Mouse (Mus musculus): ENCODE data around the gene Rab3d.
A peak's percentile ranks its signal among the peaks of the same experiment; 100 is the strongest.
"Not testable (repeated sequence)": the region's sequence is repeated elsewhere in the genome, so short reads cannot be mapped to it uniquely, and the experiment has no call there.

Rab3d gene

GRCm38 (mm10) chr9:21904031-21904430 lies 14.0 kb downstream of the Rab3d start:
- no peak for DNase-seq

DNA sequence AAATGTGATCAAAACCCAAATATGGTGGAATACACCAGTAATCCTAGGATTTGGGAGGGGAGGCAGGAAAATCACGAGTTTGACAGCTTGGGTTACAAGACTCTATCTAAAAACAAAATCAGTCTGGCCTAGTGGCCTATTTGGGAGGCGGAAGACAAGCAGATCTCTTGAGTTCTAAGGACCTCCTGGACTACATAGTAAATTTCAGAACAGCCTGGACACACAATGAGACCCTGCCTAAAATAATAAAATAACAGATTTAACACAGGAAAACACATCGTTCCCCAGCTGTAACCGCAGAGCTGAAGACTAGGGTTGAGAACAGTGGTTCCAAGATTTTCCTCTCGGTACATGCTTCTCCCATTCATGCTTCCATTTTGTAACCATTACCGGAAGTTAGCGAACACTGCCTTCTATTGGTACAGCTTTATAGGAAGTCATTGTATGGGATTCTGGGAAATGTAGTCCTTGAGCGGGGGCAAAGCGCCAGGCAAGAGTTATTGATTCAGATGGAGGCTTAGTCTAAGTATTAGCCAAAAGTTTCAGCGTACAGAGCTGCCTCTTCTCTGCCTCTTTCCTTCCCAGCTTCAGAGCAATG lies 16.7 kb downstream of the Rab3d start:
- peak; percentile 82 to 83 for DNase-seq

DNA sequence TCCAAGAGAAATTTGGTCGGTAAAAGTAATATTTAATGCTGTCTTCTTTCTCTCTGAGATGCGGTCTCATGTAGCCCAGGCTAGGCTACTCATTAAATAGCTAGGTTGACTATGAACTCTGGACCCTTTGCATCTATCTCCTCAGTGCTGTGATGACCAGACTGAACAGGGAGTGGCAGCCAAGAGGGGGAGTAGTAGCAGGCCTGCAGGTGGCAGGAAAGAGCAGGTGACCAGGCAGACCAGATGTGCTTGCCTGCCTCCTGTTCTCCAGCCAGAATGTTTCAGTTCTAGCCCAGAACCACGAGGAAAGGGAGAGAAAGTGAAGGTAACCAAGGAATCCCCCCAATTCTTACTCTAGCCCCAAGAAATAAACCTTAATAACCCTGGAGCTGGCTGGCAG lies 28.8 kb downstream of the Rab3d start:
- DNase-seq: no peak

DNA sequence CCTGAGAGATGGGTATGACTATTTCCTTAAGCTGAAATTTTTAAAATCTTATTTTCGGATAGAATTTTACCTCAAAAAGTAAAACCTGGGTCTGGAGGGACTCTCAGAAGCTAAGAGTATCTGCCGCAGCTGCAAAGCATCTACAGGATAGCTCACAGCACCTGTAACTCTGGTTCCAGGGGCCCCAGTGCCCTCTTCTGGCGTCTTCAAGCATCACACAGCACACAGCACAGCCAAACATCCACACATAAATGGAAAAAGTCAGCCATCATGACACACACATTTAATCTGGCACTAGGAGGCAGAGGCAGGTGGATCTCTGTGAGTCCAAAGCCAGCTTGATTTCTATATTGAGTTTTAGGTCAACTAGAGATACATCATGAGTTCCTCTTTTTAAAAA lies 41.4 kb downstream of the Rab3d start:
- DNase-seq: no peak

- peak; percentile 32 to 47 for DNase-seq
These were observed 45.8 kb downstream of the Rab3d start for GRCm38 (mm10) chr9:21872204-21872603.

DNA sequence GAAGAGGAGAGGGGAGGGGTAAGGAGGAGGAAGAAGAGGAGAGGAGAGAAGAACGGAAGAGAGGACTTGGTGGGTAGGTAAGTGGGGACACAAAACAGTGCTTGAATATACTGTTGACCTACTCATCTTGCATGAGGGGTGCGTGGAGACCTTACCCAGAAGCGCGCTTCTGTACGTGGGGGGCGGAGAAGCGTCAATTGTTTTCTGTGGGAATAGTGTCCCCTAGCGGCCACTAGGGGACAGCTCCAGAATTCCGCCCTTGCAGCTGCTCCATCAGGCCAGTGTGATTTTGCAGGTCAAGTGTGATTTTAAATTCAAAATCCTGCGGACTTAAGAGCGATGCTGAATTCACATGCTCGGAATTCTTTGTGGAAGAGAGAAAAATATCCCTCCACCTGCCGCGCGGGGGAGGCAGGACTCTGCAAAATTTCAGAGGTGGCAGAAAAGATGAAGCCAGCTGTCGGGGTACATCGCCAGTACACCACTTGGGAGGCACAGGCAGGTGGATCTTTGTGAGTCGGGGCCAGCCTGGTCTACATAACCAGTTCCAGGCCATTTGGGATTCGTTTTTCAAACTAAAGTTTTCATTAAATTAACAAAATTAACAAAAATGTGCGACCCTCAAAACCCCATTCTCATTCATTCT lies 47.0 kb downstream of the Rab3d start:
- DNase-seq: peak; percentile 77 to 80

GRCm38 (mm10) chr9:21869290-21869689 lies 48.7 kb downstream of the Rab3d start:
- DNase-seq: peak; percentile 58 to 77

- no peak for DNase-seq
These were observed 50.3 kb downstream of the Rab3d start for GRCm38 (mm10) chr9:21867726-21868125.

DNA sequence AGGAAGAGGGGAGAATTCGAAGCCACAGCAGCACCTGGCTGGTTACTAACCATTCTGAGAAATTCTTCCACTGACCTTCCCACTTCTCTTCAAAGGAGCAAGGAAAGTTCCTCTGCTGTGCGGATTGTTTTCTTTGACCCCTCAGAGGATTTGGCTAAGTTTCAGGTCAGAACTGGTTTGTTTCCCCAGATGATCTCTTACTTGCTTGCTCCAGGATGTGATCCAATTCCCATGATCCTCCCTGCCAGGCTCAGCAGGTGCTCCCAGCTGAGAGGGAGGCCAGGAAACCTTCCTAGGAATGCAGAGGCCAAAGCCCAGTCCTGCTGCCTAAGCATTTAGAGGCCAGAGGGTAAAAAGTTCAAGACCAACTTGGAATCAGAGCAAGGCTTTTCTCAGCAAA lies 51.4 kb downstream of the Rab3d start:
- DNase-seq: no peak

DNA sequence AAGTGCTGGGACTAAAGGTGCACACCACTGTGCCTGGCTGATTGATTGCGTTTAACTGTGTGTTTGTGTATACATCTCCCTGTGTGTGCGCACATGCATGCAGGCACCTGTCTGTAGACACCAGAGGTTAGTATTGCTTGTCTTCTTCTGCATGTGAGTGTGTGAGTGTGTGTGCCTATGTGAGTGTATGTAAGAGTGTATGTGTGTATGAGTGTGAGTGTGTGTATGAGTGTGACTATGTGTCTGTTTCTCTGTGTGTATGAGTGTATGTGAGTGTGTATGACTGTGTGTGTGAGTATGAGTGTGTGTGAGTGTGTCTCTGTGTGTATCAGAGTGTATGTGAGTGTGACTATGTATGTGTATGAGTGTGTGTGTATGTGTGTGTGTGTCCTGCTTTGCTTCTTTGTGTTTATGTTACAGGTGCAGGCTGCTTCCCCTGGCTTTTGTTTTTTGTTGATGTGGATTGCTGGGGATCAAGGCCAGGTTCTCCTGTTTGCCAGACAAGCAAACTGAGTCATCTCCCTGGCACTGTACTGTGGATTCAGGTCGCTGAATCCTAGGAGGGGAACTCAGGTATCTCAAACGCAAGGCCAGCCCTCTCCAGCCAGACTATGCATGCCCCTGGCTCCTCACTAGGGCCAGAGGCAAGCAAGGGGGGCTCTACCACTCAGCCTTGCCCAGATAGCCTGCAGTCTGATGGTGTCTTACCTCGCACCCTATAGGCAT lies 52.2 kb downstream of the Rab3d start:
- no peak for DNase-seq

DNA sequence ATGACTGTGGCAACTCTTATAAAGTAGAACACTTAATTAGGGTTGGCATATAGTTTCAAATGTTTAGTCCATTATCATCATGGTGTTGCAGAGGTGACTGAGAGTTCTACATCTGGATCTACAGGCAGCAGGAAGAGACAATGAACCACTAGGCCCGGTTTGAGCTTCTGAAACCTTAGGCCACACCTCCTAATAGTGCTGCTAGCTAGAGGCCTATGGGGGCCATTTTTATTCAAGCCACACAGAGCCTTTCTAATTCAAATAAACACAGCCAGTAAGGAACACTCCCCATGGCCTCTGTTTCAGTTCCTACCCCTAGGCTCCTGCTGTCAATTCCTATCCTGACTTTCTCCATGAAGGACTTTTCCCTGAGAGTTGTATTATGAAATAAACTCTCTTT lies 55.8 kb downstream of the Rab3d start:
- DNase-seq: no peak

GRCm38 (mm10) chr9:21860349-21860748 lies 57.6 kb downstream of the Rab3d start:
- DNase-seq: not testable (repeated sequence)

- DNase-seq: no peak
These were observed 58.4 kb downstream of the Rab3d start for GRCm38 (mm10) chr9:21859606-21860005.

DNA sequence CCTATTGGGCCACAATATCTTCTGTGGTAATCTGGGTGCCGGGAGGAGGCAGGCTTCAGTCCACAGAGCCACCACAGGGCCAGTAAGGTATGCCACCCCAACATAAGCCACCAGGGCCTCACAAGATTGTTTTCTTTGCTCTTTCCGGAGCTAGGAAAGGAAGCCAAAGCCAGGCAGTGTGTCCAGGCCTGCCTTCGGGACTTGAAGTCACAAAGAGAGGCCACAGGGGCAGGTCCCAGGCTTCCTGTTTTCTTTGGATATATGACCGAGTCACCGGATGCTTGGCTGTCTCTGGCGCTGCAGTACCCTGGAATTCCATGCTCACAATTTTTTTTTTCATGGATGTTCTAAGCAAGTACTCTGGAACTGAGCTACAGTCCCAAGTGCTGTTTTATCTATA lies 59.9 kb downstream of the Rab3d start:
- DNase-seq: no peak

DNA sequence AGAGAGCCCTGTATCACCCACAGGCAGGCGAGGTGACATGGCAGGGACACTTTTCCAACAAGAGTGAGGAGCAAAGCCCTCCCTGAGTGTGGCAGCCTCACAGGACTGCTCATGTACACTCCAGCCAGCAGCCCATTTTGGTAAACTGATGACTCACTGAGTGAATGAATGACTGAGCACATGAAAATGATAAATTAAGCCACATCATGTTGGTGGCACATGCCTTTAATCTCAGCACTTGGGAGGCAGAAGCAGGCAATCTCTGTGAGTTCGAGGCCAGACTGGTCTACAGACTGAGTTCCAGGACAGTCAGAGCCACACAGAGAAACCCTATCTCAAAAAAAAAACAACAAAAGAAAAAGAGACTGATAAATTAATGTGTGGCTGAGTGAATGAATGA lies 60.5 kb downstream of the Rab3d start:
- no peak for DNase-seq
